Mouse (Mus musculus) CH12.LX (cell line): ENCODE measurements around the gene Gm8765. TPM values are rescaled to one million over a fixed set of nuclear protein-coding genes. Genes with fewer than 3 reads are reported as not detected.

Source experiments
- polyA plus RNA-seq: library from polyadenylated mRNA; unstranded; fragments of >175 nt; gene quantifications from 2 replicates; pipeline ENCODE4 v1.2.1, GENCODE M21; 2012; ENCODE audit warnings: low read depth; ENCODE audit not compliant: insufficient read length
- total RNA-seq, 2 experiments: library from RNA; depleted of rRNA; stranded (reverse); fragments of 300-350 nt in 1 of 2; fragments of >200 nt in 1 of 2; gene quantifications; 2 replicates each; pipeline ENCODE4 v1.2.3; 2012 to 2014

The Gm8765 gene
- total and polyA plus RNA-seq, 3 experiments, result not detected

Other genes starting within 250 kb of the Gm8765 start
- gene Nutm2, start 231.0 kb upstream of the Gm8765 start, total RNA-seq (2012; rRNA removed), result not detected in 2 replicates
- not detected in 2 replicates for gene Nutm2, start 231.0 kb upstream of the Gm8765 start, total RNA-seq (2014; rRNA removed)
- not detected in 2 replicates for gene Nutm2, start 231.0 kb upstream of the Gm8765 start, polyA plus RNA-seq
- gene Gm904, start 55.1 kb upstream of the Gm8765 start, total RNA-seq (2012; rRNA removed), result not detected in 2 replicates
- gene Gm904, start 55.1 kb upstream of the Gm8765 start, total RNA-seq (2014; rRNA removed), result not detected in 2 replicates
- gene Gm904, start 55.1 kb upstream of the Gm8765 start, polyA plus RNA-seq, result not detected in 2 replicates